Mouse (Mus musculus): ENCODE measurements around the gene Slc39a3. TPM values are rescaled to one million over a fixed set of nuclear protein-coding genes. Genes with fewer than 3 reads are reported as not detected.
A peak's percentile ranks its signal among the peaks of the same experiment; 100 is the strongest.

The Slc39a3 gene
- total RNA-seq (2014; rRNA removed) = 115 and 122 TPM in 2 replicates
- polyA plus RNA-seq (2015; fragmentation: Nextera tagmentation; extraction: Ambion mirVana) = 50.2 and 54.7 TPM in 2 replicates

DNA sequence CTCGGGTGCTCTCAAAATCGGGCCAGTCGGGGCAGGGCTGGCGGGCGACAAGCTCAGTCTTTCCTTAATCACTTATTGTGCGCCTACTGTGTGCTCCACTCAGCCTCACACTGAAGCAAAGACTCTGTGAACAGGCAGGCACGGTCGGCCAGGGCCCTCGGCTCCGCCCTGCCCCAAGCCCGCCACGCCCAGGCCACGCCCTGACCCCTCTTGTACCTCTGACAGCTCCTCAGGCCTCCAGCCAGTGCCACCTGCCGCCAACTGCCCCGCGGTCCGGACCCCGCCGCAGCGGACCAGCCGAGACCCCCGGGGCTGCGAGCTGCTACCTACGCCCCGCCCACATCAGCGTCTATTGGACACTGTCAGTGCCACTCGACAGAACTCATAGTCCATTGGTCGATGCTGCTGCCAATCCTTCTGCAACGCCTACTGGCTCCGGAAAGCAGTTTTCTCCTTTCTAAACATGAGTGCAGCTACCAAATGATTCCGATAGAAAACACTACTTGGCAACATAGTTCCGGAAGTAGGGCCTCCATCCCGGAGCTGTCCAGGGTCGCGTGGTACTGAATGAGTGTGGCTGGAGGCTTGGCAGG, at the start of gene Slc39a3:
Gene Slc39a3, minus strand, starts transcription at position 439 of the 593 bp plus-strand sequence.
- H3K27ac ChIP-seq (ENCODE audit: low read depth, low read length) = peak within 1 kb of the TSS; percentile 27; the same call in 1 of the 2 replicates
- H3K27me3 ChIP-seq (ENCODE audit: insufficient read depth, low read length) = no peaks in the 10 kb centered on the region
- H3K4me3 ChIP-seq (ENCODE audit: low read depth, low read length) = peak within 1 kb of the TSS; percentile 85
- TF ChIP-seq CTCF (IDR thresholded peaks at IDR 0.05) = no peak
- H3K4me2 ChIP-seq (ENCODE audit: low read depth, low read length, poor library complexity, severe bottlenecking) = peak within 1 kb of the TSS; percentile 65
- ATAC-seq (ENCODE audit: low FRiP score) (peak; percentile 99), DNase-seq (ENCODE audit: low spot score) (peak; percentile 100)
- H3K4me1 ChIP-seq (ENCODE audit: insufficient read depth, low read length) = no peaks in the 10 kb centered on the region
- peaks cover 14% of the 10 kb centered on the region for H3K36me3 ChIP-seq (ENCODE audit: insufficient read depth, low read length)
- peak within 1 kb of the TSS; percentile 90 for H3K9ac ChIP-seq (replicated peaks; ENCODE audit: low read length, poor library complexity, severe bottlenecking)
- WGBS = under 1% methylated on average over 35 of the region's 35 CpGs
- no peaks in the 10 kb centered on the region for H3K9me3 ChIP-seq (ENCODE audit: low read length)

DNA sequence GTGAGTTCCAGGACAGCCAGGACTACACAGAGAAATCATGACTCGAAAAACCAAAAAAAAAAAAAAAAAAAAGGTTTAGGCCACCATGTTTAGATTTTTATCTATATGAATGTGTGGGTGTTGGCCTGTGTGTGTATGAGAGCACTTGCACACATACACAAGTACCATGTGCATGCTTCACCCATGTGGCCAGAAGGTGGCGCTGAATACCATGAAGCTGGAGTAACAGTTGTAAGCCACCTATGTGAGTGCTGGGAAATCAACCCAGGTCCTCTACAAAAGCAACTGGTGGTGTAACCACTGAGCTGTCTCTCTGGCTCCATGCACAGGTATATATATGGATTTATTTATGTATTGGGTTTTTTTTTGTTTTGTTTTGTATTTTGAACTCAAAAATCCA, 49.8 kb upstream of the Slc39a3 start:
- no peak overlapping the region for H3K4me2 ChIP-seq (ENCODE audit: low read depth, low read length, poor library complexity, severe bottlenecking)
- no peaks in the 10 kb centered on the region for H3K4me1 ChIP-seq (ENCODE audit: insufficient read depth, low read length)
- no peak for DNase-seq (ENCODE audit: low spot score)
- 45% methylated on average over 2 of the region's 2 CpGs for WGBS
- TF ChIP-seq CTCF (IDR thresholded peaks at IDR 0.05) = peak; percentile 39
- no peak overlapping the region for H3K27ac ChIP-seq (ENCODE audit: low read depth, low read length)
- H3K27me3 ChIP-seq (ENCODE audit: insufficient read depth, low read length) = no peaks in the 10 kb centered on the region
- no peak overlapping the region for H3K4me3 ChIP-seq (ENCODE audit: low read depth, low read length)
- H3K9ac ChIP-seq (replicated peaks; ENCODE audit: low read length, poor library complexity, severe bottlenecking) = no peak overlapping the region
- peaks cover 6% of the 10 kb centered on the region for H3K36me3 ChIP-seq (ENCODE audit: insufficient read depth, low read length)
- ATAC-seq (ENCODE audit: low FRiP score) = no peak
- H3K9me3 ChIP-seq (ENCODE audit: low read length) = no peaks in the 10 kb centered on the region

DNA sequence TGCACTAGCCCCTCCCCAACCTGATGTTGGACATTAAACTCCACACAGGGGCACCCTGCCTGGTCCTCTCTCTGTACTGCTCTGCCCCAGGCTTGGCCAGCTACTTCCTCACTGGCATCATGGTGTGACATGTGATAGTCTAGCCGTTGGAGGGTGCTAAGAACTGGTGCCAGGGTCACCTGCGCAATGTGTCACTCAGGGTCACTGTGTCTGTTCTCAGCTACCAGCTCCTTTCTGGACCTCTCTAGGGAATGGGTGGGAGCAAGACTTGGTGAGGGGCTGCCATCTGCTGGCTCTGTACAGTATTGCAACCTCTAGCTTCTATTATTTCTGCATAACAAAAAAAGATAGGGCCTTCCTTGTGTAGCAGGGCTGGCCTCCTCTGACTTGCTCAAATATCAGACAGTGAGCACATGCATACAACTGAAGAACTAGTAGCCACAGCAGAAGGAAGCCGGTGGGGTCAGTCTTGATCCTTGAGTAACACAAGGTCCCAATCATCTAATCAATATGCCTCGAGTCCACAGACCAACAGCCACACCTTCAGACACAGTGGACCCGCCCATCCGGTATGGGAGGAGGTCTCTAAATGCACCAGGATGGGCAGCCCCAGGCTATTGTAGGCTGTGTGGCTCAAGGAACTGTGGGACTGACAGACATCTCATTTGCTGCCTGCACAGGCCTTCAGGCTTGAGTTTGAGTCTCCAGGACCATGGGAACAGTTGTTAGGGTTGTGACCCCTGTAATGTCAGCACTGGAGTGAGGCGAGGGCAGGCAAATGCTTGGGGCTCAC, 45.1 kb upstream of the Slc39a3 start:
- Histone ChIP-seq H3K36me3 (ENCODE audit: insufficient read depth, low read length) (peaks cover 52% of the 10 kb centered on the region), H3K27me3 (ENCODE audit: insufficient read depth, low read length) (no peaks in the 10 kb centered on the region), H3K9ac (replicated peaks; ENCODE audit: low read length, poor library complexity, severe bottlenecking) (no peak overlapping the region), H3K27ac (ENCODE audit: low read depth, low read length) (no peak overlapping the region), H3K9me3 (ENCODE audit: low read length) (no peaks in the 10 kb centered on the region), H3K4me2 (ENCODE audit: low read depth, low read length, poor library complexity, severe bottlenecking) (no peak overlapping the region), H3K4me3 (ENCODE audit: low read depth, low read length) (no peak overlapping the region), H3K4me1 (ENCODE audit: insufficient read depth, low read length) (no peaks in the 10 kb centered on the region)
- DNase-seq (ENCODE audit: low spot score) (peak; percentile 81), ATAC-seq (ENCODE audit: low FRiP score) (0 out of 2 replicates have a peak, but pooled peaks have one; percentile 29)
- 76% methylated on average over 7 of the region's 7 CpGs for WGBS
- peak; percentile 89 for TF ChIP-seq CTCF (IDR thresholded peaks at IDR 0.05)

GRCm38 (mm10) chr10:81080008-81080655, 42.9 kb upstream of the Slc39a3 start:
- ATAC-seq (ENCODE audit: low FRiP score) = no peak
- 96% methylated on average over 31 of the region's 31 CpGs for WGBS
- H3K27ac ChIP-seq (ENCODE audit: low read depth, low read length) = no peak overlapping the region
- H3K4me2 ChIP-seq (ENCODE audit: low read depth, low read length, poor library complexity, severe bottlenecking) = no peak overlapping the region
- H3K4me1 ChIP-seq (ENCODE audit: insufficient read depth, low read length) = no peaks in the 10 kb centered on the region
- no peak overlapping the region for H3K9ac ChIP-seq (replicated peaks; ENCODE audit: low read length, poor library complexity, severe bottlenecking)
- H3K27me3 ChIP-seq (ENCODE audit: insufficient read depth, low read length) = no peaks in the 10 kb centered on the region
- H3K4me3 ChIP-seq (ENCODE audit: low read depth, low read length) = no peak overlapping the region
- H3K36me3 ChIP-seq (ENCODE audit: insufficient read depth, low read length) = peaks cover 69% of the 10 kb centered on the region
- DNase-seq (ENCODE audit: low spot score) = no peak
- TF ChIP-seq CTCF (IDR thresholded peaks at IDR 0.05) = no peak
- no peaks in the 10 kb centered on the region for H3K9me3 ChIP-seq (ENCODE audit: low read length)

DNA sequence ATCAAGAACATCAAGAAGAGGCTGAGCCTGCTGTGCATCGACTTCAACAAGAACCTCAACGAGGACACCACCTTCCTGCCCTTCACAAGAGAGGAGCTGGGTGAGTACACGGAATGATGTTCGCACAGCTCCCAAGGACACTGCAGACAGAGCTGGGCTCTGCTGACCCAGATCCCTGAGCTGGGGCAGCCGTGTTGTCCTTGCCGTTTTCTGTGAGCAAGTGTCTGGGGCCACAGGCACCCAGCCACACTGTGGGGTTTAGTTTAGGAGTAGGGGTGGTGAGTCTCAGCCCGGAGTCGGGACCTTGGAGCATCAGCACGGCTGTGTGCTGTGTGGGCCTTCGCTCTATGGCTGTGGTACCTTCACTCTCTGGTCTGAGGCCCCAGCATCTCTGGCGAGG, 40.7 kb upstream of the Slc39a3 start:
- no peak for DNase-seq (ENCODE audit: low spot score)
- H3K4me2 ChIP-seq (ENCODE audit: low read depth, low read length, poor library complexity, severe bottlenecking) = no peak overlapping the region
- H3K4me1 ChIP-seq (ENCODE audit: insufficient read depth, low read length) = no peaks in the 10 kb centered on the region
- H3K4me3 ChIP-seq (ENCODE audit: low read depth, low read length) = no peak overlapping the region
- no peak overlapping the region for H3K27ac ChIP-seq (ENCODE audit: low read depth, low read length)
- no peaks in the 10 kb centered on the region for H3K9me3 ChIP-seq (ENCODE audit: low read length)
- peaks cover 86% of the 10 kb centered on the region for H3K36me3 ChIP-seq (ENCODE audit: insufficient read depth, low read length)
- 90% methylated on average over 11 of the region's 11 CpGs for whole genome bisulfite sequencing
- H3K27me3 ChIP-seq (ENCODE audit: insufficient read depth, low read length) = no peaks in the 10 kb centered on the region
- no peak for TF ChIP-seq CTCF (IDR thresholded peaks at IDR 0.05)
- no peak overlapping the region for H3K9ac ChIP-seq (replicated peaks; ENCODE audit: low read length, poor library complexity, severe bottlenecking)
- ATAC-seq (ENCODE audit: low FRiP score) = no peak

Measured in midbrain, postnatal 0 days (tissue).